Mouse (Mus musculus): ENCODE results near the gene Gm20695. TPM values are rescaled to one million over a fixed set of nuclear protein-coding genes. Genes with fewer than 3 reads are reported as not detected.

The Gm20695 gene
- polyA plus RNA-seq, 1 experiment from 2014 or later = 1.6 TPM

- no peak overlapping the region for H3K9ac ChIP-seq (replicated peaks)
- no peak overlapping the region for H3K4me2 ChIP-seq (replicated peaks)
- no peaks in the 10 kb centered on the region for H3K4me1 ChIP-seq (replicated peaks)
- no peaks in the 10 kb centered on the region for H3K9me3 ChIP-seq
- 81% methylated on average over 2 of the region's 2 CpGs for WGBS
- H3K4me3 ChIP-seq (replicated peaks) = no peak overlapping the region
- no peaks in the 10 kb centered on the region for H3K27me3 ChIP-seq
- no peak overlapping the region for H3K27ac ChIP-seq
- no peaks in the 10 kb centered on the region for H3K36me3 ChIP-seq
- ATAC-seq = no peak
These were observed 74.8 kb downstream of the Gm20695 start for GRCm38 (mm10) chr16:3959261-3959660.

- Histone ChIP-seq H3K27me3 (no peaks in the 10 kb centered on the region), H3K4me1 (replicated peaks) (no peaks in the 10 kb centered on the region), H3K9ac (replicated peaks) (no peak overlapping the region), H3K36me3 (no peaks in the 10 kb centered on the region), H3K4me2 (replicated peaks) (no peak overlapping the region), H3K27ac (no peak overlapping the region), H3K9me3 (no peaks in the 10 kb centered on the region), H3K4me3 (replicated peaks) (no peak overlapping the region)
- WGBS = 79% methylated on average over 10 of the region's 10 CpGs
- ATAC-seq = no peak
These were observed 80.5 kb downstream of the Gm20695 start for GRCm38 (mm10) chr16:3964990-3965389.

- no peak for ATAC-seq
- H3K4me1 ChIP-seq (replicated peaks) = no peaks in the 10 kb centered on the region
- H3K9me3 ChIP-seq = no peaks in the 10 kb centered on the region
- 87% methylated on average over 3 of the region's 3 CpGs for WGBS
- no peaks in the 10 kb centered on the region for H3K36me3 ChIP-seq
- no peak overlapping the region for H3K27ac ChIP-seq
- no peak overlapping the region for H3K4me2 ChIP-seq (replicated peaks)
- no peak overlapping the region for H3K4me3 ChIP-seq (replicated peaks)
- H3K27me3 ChIP-seq = no peaks in the 10 kb centered on the region
- H3K9ac ChIP-seq (replicated peaks) = no peak overlapping the region
These were observed 81.1 kb downstream of the Gm20695 start for GRCm38 (mm10) chr16:3965534-3965933.

Small RNA genes lying within 50 kb of the gene (microRNA-seq; reads per million reads assigned to microRNA genes)
- not detected for gene Gm23493

Other genes with a start within 250 kb of the Gm20695 start
- not detected in 2 replicates for gene Mefv, start 166.6 kb upstream of the Gm20695 start, polyA plus RNA-seq (2015; fragmentation: Nextera tagmentation; extraction: Ambion mirVana)
- 61.1 and 63.5 TPM in 2 replicates for gene Zfp263, start 140.6 kb upstream of the Gm20695 start, polyA plus RNA-seq (2015; fragmentation: Nextera tagmentation; extraction: Ambion mirVana)
- gene Olfr15, start 53.8 kb upstream of the Gm20695 start, polyA plus RNA-seq (2015; fragmentation: Nextera tagmentation; extraction: Ambion mirVana) = not detected in 2 replicates
- gene Zfp174, start 37.4 kb upstream of the Gm20695 start, polyA plus RNA-seq (2015; fragmentation: Nextera tagmentation; extraction: Ambion mirVana) = 2.2 TPM in 2 replicates
- 79.7 and 80.5 TPM in 2 replicates for gene Naa60, start 12.3 kb upstream of the Gm20695 start, polyA plus RNA-seq (2015; fragmentation: Nextera tagmentation; extraction: Ambion mirVana)
- gene Zfp597, start 87 bp upstream of the Gm20695 start, polyA plus RNA-seq (2015; fragmentation: Nextera tagmentation; extraction: Ambion mirVana) = 15.2 and 17.5 TPM in 2 replicates
- 11.1 and 12.2 TPM in 2 replicates for gene 1700037C18Rik, start 24.0 kb downstream of the Gm20695 start, polyA plus RNA-seq (2015; fragmentation: Nextera tagmentation; extraction: Ambion mirVana)
- 33.2 and 33.4 TPM in 2 replicates for gene Cluap1, start 24.2 kb downstream of the Gm20695 start, polyA plus RNA-seq (2015; fragmentation: Nextera tagmentation; extraction: Ambion mirVana)
- 0.90 and 1.0 TPM in 2 replicates for gene Nlrc3, start 92.0 kb downstream of the Gm20695 start, polyA plus RNA-seq (2015; fragmentation: Nextera tagmentation; extraction: Ambion mirVana)
- gene Slx4, start 119.1 kb downstream of the Gm20695 start, polyA plus RNA-seq (2015; fragmentation: Nextera tagmentation; extraction: Ambion mirVana) = 24.7 and 25.3 TPM in 2 replicates
- 5.1 and 7.1 TPM in 2 replicates for gene Dnase1, start 152.3 kb downstream of the Gm20695 start, polyA plus RNA-seq (2015; fragmentation: Nextera tagmentation; extraction: Ambion mirVana)
- 48.4 and 51.2 TPM in 2 replicates for gene Trap1, start 193.2 kb downstream of the Gm20695 start, polyA plus RNA-seq (2015; fragmentation: Nextera tagmentation; extraction: Ambion mirVana)

Measured in midbrain, embryonic 13.5 days (tissue).